ENCODE assay signal across 9 mouse cellular contexts in the genomic region with DNA sequence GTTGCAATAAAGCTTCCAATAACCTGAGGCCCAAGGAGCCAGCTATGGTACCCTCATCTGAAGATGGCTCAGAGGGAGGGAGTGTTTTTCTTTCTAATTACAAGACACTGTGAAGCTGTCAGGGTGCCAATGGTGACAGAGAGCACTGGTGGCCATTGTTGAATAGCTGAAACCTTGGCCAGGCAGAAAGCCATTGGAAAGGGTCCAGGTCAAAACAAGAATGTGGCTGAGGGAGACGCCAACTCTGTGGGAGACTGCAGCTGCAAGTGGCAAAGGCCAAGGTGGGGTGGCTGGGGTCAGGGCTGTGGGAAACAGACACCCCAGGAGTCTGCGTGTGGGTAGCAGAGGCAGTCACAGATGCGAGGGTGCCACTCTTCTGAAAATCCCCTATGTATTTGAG. TPM values are rescaled to one million over a fixed set of nuclear protein-coding genes. Genes with fewer than 3 reads are reported as not detected.
DNase-seq lines count a peak whose midpoint lies in the region; ATAC-seq and TF ChIP-seq lines count a peak whose summit lies in the region.
"Had no signal": no experiment of that assay in that cellular context is flagged by ENCODE, and none has a peak within 500 bp of the region (broad histone marks: within the 10 kb centered on the region; RNA-seq: fewer than 3 reads in every experiment).

No protein-coding gene starts in this region.

- no peaks in the 10 kb centered on the region for H3K4me1 ChIP-seq in midbrain, postnatal 0 days (ENCODE audit: insufficient read depth, low read length)
- H3K4me1 ChIP-seq in midbrain, embryonic 13.5 days (replicated peaks) = peaks cover 11% of the 10 kb centered on the region
- H3K4me1 ChIP-seq in neural tube, embryonic 15.5 days = peaks cover 12% of the 10 kb centered on the region
- H3K4me1 ChIP-seq in hindbrain, embryonic 11.5 days (replicated peaks; ENCODE audit: control insufficient read depth, insufficient read depth, low read length) = no peaks in the 10 kb centered on the region

- H3K27me3 ChIP-seq in midbrain, postnatal 0 days (ENCODE audit: insufficient read depth, low read length) = no peaks in the 10 kb centered on the region
- H3K27me3 ChIP-seq in midbrain, embryonic 13.5 days = no peaks in the 10 kb centered on the region
- no peaks in the 10 kb centered on the region for H3K27me3 ChIP-seq in neural tube, embryonic 15.5 days (replicated peaks)
- H3K27me3 ChIP-seq in hindbrain, embryonic 11.5 days (ENCODE audit: control insufficient read depth, insufficient read depth, low read length) = no peaks in the 10 kb centered on the region
- H3K27me3 ChIP-seq: heart, embryonic 15.5 days had no signal

- H3K4me3 ChIP-seq in midbrain, postnatal 0 days (ENCODE audit: low read depth, low read length) = no peak overlapping the region
- H3K4me3 ChIP-seq in midbrain, embryonic 13.5 days (replicated peaks) = no peak overlapping the region
- no peak overlapping the region for H3K4me3 ChIP-seq in neural tube, embryonic 15.5 days (replicated peaks)
- H3K4me3 ChIP-seq in hindbrain, embryonic 11.5 days (ENCODE audit: low read depth, low read length) = no peak overlapping the region
- H3K4me3 ChIP-seq: heart, embryonic 15.5 days had no signal

- DNase-seq in cerebellum, adult 11-12 months = peak; percentile 8
- DNase-seq in cerebellum, adult 9-10 months = no peak
- DNase-seq in midbrain, postnatal 0 days (ENCODE audit: low spot score) = peak; percentile 80
- DNase-seq in kidney, adult 9 months = peak; percentile 66
- DNase-seq in ovary, adult 18-20 months (ENCODE audit: low spot score) = peak; percentile 67
- DNase-seq in hindbrain, embryonic 11.5 days (ENCODE audit: low spot score) = no peak

- no peak overlapping the region for H3K9ac ChIP-seq in midbrain, postnatal 0 days (replicated peaks; ENCODE audit: low read length, poor library complexity, severe bottlenecking)
- no peak overlapping the region for H3K9ac ChIP-seq in midbrain, embryonic 13.5 days (replicated peaks)
- H3K9ac ChIP-seq in neural tube, embryonic 15.5 days (replicated peaks) = no peak overlapping the region
- H3K9ac ChIP-seq in hindbrain, embryonic 11.5 days (ENCODE audit: low read depth, low read length) = no peak overlapping the region
- H3K9ac ChIP-seq: heart, embryonic 15.5 days had no signal

- no peak overlapping the region for H3K27ac ChIP-seq in midbrain, postnatal 0 days (ENCODE audit: low read depth, low read length)
- H3K27ac ChIP-seq in midbrain, embryonic 13.5 days = no peak overlapping the region
- no peak overlapping the region for H3K27ac ChIP-seq in neural tube, embryonic 15.5 days (replicated peaks)
- no peak overlapping the region for H3K27ac ChIP-seq in hindbrain, embryonic 11.5 days (ENCODE audit: low read depth, low read length)
- H3K27ac ChIP-seq: heart, embryonic 15.5 days had no signal

- WGBS in midbrain, postnatal 0 days = 51% methylated on average over 3 of the region's 3 CpGs
- WGBS in midbrain, embryonic 13.5 days = 57% methylated on average over 3 of the region's 3 CpGs
- 52% methylated on average over 3 of the region's 3 CpGs for WGBS in neural tube, embryonic 15.5 days
- WGBS in hindbrain, embryonic 11.5 days = 64% methylated on average over 3 of the region's 3 CpGs

- no peak for TF ChIP-seq CTCF in midbrain, postnatal 0 days (IDR thresholded peaks at IDR 0.05)

- ATAC-seq in midbrain, postnatal 0 days (ENCODE audit: low FRiP score) = no peak
- no peak for ATAC-seq in midbrain, embryonic 13.5 days
- ATAC-seq in neural tube, embryonic 15.5 days (ENCODE audit: low FRiP score) = no peak
- ATAC-seq in hindbrain, embryonic 11.5 days (ENCODE audit: low FRiP score) = no peak

- H3K9me3 ChIP-seq in midbrain, postnatal 0 days (ENCODE audit: low read length) = no peaks in the 10 kb centered on the region
- 0 out of 2 replicates have a peak, but pooled peaks cover 2% of the 10 kb centered on the region for H3K9me3 ChIP-seq in midbrain, embryonic 13.5 days
- H3K9me3 ChIP-seq in neural tube, embryonic 15.5 days (replicated peaks) = peaks cover 3% of the 10 kb centered on the region
- H3K9me3 ChIP-seq in hindbrain, embryonic 11.5 days (ENCODE audit: control insufficient read depth, low read length) = no peaks in the 10 kb centered on the region
- H3K9me3 ChIP-seq: heart, embryonic 15.5 days had no signal

- no peak overlapping the region for H3K4me2 ChIP-seq in midbrain, postnatal 0 days (ENCODE audit: low read depth, low read length, poor library complexity, severe bottlenecking)
- no peak overlapping the region for H3K4me2 ChIP-seq in midbrain, embryonic 13.5 days (replicated peaks)
- H3K4me2 ChIP-seq in neural tube, embryonic 15.5 days = no peak overlapping the region
- H3K4me2 ChIP-seq in hindbrain, embryonic 11.5 days (replicated peaks; ENCODE audit: low read depth, low read length) = no peak overlapping the region
- H3K4me2 ChIP-seq: heart, embryonic 15.5 days had no signal

- H3K36me3 ChIP-seq in midbrain, postnatal 0 days (ENCODE audit: insufficient read depth, low read length) = no peaks in the 10 kb centered on the region
- no peaks in the 10 kb centered on the region for H3K36me3 ChIP-seq in midbrain, embryonic 13.5 days
- no peaks in the 10 kb centered on the region for H3K36me3 ChIP-seq in neural tube, embryonic 15.5 days
- no peaks in the 10 kb centered on the region for H3K36me3 ChIP-seq in hindbrain, embryonic 11.5 days (ENCODE audit: control insufficient read depth, insufficient read depth, low read length)
- H3K36me3 ChIP-seq: heart, embryonic 15.5 days had no signal

RNA-seq across cellular contexts. Expression of gene Gm10260, which starts 16.3 kb away (rescaled TPM):
- total RNA-seq in midbrain, postnatal 0 days (2014; rRNA removed) = 20.2 and 50.0 TPM in 2 replicates
- 2.0 and 4.3 TPM in 2 replicates for polyA plus RNA-seq in midbrain, postnatal 0 days (2015; fragmentation: Nextera tagmentation; extraction: Ambion mirVana)
- 3.7 and 4.9 TPM in 2 replicates for polyA plus RNA-seq in midbrain, embryonic 13.5 days (2015; fragmentation: Nextera tagmentation; extraction: Ambion mirVana)
- 2.4 and 4.2 TPM in 2 replicates for polyA plus RNA-seq in neural tube, embryonic 15.5 days (2015; fragmentation: Nextera tagmentation; extraction: Ambion mirVana)
- polyA plus RNA-seq in hindbrain, embryonic 11.5 days (2014; fragmentation: Nextera tagmentation; extraction: Ambion mirVana) = 3.2 and 3.4 TPM in 2 replicates

Comparison
In these comparisons a context has a peak if more than half of its experiments do, and no peak if none do; other contexts are left out.
1. DNase-seq: peak in cerebellum, adult 11-12 months (single experiment), midbrain, postnatal 0 days (single experiment), kidney, adult 9 months (single experiment) and ovary, adult 18-20 months (single experiment); none in cerebellum, adult 9-10 months (single experiment) and hindbrain, embryonic 11.5 days (single experiment).